Mouse (Mus musculus) bone marrow, adult 2 months (tissue): ENCODE results near the gene Prc1.

Source experiments
- CTCF ChIP-seq: fragments of 200-500 bp; IDR thresholded peaks from 2 replicates; pipeline ENCODE4 v1.5.1; 2011; ENCODE audit warnings: low read length, control low read depth; ENCODE audit not compliant: control insufficient read depth, insufficient read depth
- POLR2A ChIP-seq: fragments of 200-500 bp; IDR thresholded peaks from 2 replicates; pipeline ENCODE4 v1.6.1; 2011; ENCODE audit warnings: low read depth, mild to moderate bottlenecking, control low read depth, low read length, borderline replicate concordance; ENCODE audit not compliant: control insufficient read depth

DNA sequence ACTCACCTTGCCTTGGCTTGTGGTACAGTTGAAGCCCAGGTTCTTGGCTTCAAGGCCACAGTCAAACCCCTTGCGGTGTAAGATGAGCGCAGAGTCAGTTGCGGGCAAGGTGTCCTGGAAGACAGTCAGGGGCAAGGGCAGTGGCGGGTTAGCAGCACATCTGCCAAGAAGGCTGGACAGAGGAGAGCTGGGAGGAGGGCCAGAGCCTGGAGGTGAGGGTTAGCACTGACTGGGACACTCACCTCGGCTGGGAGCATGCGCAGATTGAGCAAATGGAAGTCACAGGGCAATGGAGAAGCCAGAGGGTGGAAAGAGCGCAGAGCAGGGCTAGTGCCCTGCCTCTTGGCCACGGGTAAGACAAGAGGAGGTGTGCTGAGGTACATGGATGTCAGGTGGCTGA lies 58.7 kb downstream of the Prc1 start:
- TF ChIP-seq CTCF (no peak), POLR2A (no peak)
